Mouse (Mus musculus) forebrain, embryonic 12.5 days (tissue): ENCODE results near the gene Psmc5. TPM values are rescaled to one million over a fixed set of nuclear protein-coding genes. Genes with fewer than 3 reads are reported as not detected.

Source experiments
- polyA plus RNA-seq: library from polyadenylated mRNA; unstranded; fragments of >200 nt; fragmentation: Nextera tagmentation; extraction: Ambion mirVana; gene quantifications from 2 replicates; pipeline ENCODE4 v1.2.1, GENCODE M21; 2016

Psmc5 gene
- polyA plus RNA-seq, 1 experiment from 2014 or later: 335 TPM

Other genes starting within 250 kb of the Psmc5 start
- 0.36 and 0.64 TPM in 2 replicates for gene Kcnh6, start 248.0 kb upstream of the Psmc5 start, polyA plus RNA-seq
- gene Dcaf7, start 219.3 kb upstream of the Psmc5 start, polyA plus RNA-seq: 118 and 129 TPM in 2 replicates
- 9.6 and 9.8 TPM in 2 replicates for gene Taco1, start 190.1 kb upstream of the Psmc5 start, polyA plus RNA-seq
- 21.6 and 22.6 TPM in 2 replicates for gene Map3k3, start 171.5 kb upstream of the Psmc5 start, polyA plus RNA-seq
- not detected in 2 replicates for gene Gm10840, start 95.3 kb upstream of the Psmc5 start, polyA plus RNA-seq
- 289 and 300 TPM in 2 replicates for gene Limd2, start 95.3 kb upstream of the Psmc5 start, polyA plus RNA-seq
- gene Strada, start 54.0 kb upstream of the Psmc5 start, polyA plus RNA-seq: 35.2 and 36.1 TPM in 2 replicates
- gene Ccdc47, start 39.8 kb upstream of the Psmc5 start, polyA plus RNA-seq: 91.9 and 92.1 TPM in 2 replicates
- 122 and 129 TPM in 2 replicates for gene Ddx42, start 39.2 kb upstream of the Psmc5 start, polyA plus RNA-seq
- 63.0 and 69.1 TPM in 2 replicates for gene Ftsj3, start 75 bp upstream of the Psmc5 start, polyA plus RNA-seq
- 26.1 and 26.5 TPM in 2 replicates for gene Smarcd2, start 16.8 kb downstream of the Psmc5 start, polyA plus RNA-seq
- 0.33 and 0.34 TPM in 2 replicates for gene Tcam1, start 20.5 kb downstream of the Psmc5 start, polyA plus RNA-seq
- not detected in 2 replicates for gene Gh, start 45.7 kb downstream of the Psmc5 start, polyA plus RNA-seq
- gene Cd79b, start 58.6 kb downstream of the Psmc5 start, polyA plus RNA-seq: 0.74 and 0.88 TPM in 2 replicates
- 0.03 TPM in 1 of 2 replicates, not detected in the other for gene Scn4a, start 97.1 kb downstream of the Psmc5 start, polyA plus RNA-seq
- not detected in 2 replicates for gene Prr29, start 109.3 kb downstream of the Psmc5 start, polyA plus RNA-seq
- 8.1 and 9.8 TPM in 2 replicates for gene Icam2, start 131.9 kb downstream of the Psmc5 start, polyA plus RNA-seq
- 6.6 and 8.6 TPM in 2 replicates for gene Ern1, start 231.7 kb downstream of the Psmc5 start, polyA plus RNA-seq